Mouse (Mus musculus) Patski (cell line): ENCODE measurements around the gene Plvap. TPM values are rescaled to one million over a fixed set of nuclear protein-coding genes. Genes with fewer than 3 reads are reported as not detected.
"Not testable (repeated sequence)": the region's sequence is repeated elsewhere in the genome, so short reads cannot be mapped to it uniquely, and the experiment has no call there.

Experiments
- ATAC-seq: fragments of 100-300 bp; one replicate; pipeline ENCODE4 v1.8.0; 2021
- CTCF ChIA-PET: fragments of 350-600 bp; sonication (Branson Sonifier 250); formaldehyde crosslinking; loops from one replicate; lab custom pipeline; 2022; ENCODE audit warnings: inconsistent platforms; lab: Charles Lee
- POLR2A ChIA-PET: fragments of 350-600 bp; sonication (Branson Sonifier 250); formaldehyde crosslinking; loops from one replicate; lab custom pipeline; 2022; ENCODE audit warnings: antibody characterized with exemption, inconsistent platforms; lab: Charles Lee
- DNase-seq: peaks from one replicate; pipeline ENCODE4 v3.0.0-alpha.2; 2011; ENCODE audit warnings: low read depth, low spot score
- H3K27me3 ChIP-seq: fragments of 371-371 bp; one replicate; pipeline ENCODE4 v1.5.1; 2021
- CTCF ChIP-seq: fragments of 100-300 bp; IDR thresholded peaks from one replicate; pipeline ENCODE4 v1.5.1; 2021
- in situ Hi-C: fragments of 300-500 bp; cut with MboI; formaldehyde crosslinking; loops from 3 replicates; pipeline ENCODE4 v1.11.1; 2018; ENCODE audit warnings: low pct_unique_long_range_greater_than_20kb, mixed read lengths
- polyA plus RNA-seq: library from polyadenylated mRNA; unstranded; gene quantifications from one replicate; pipeline ENCODE4 v1.2.3, GENCODE M21; 2021

The Plvap gene
- polyA plus RNA-seq, 1 experiment from 2014 or later = 0.21 TPM

DNA sequence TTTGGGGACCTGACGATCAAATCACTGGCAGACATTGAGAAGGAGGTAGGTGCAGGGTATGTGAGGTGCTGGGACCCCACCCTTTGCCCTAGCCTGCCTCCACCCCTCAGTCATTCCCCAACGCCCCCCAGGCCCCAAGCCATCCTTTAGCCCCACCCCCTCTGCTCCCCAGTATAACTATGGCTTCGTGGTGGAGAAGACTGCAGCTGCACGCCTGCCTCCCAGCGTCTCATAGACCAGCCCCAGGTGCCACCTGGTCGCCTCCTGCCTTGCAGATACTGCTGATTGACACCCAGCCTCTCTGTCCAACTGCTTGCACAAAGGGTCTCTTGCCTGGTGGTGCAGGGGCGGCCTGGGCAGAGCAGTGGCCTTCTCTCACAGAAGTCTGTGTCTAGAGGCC, 36.0 kb upstream of the Plvap start:
- no peak for DNase-seq
- no peak for ATAC-seq
- no peak for TF ChIP-seq CTCF
- H3K27me3 ChIP-seq = no peaks in the 10 kb centered on the region
- ChIA-PET POLR2A (no interaction called here), CTCF (no interaction called here)
- in situ Hi-C loops = no loop called here

DNA sequence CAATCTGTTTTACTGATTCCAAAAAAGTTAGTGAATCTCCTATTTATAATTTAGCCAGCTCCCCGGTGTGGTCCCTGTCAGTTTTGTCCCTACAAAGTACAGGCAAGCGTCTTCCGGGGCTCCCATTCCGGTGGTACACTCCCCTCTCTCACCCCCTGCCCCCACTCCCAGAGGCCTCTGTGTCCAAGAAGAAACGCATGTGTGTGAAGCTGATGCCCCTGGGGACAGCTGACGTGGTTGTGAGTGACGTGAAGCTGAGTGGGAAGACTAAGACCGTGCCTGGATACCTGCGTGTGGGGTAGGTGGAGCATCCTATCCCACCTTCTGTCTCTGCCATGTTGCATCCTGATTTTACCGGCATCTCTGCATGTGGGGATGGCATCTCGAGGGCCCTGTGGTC, 33.5 kb upstream of the Plvap start:
- DNase-seq = no peak
- ChIA-PET POLR2A (no interaction called here), CTCF (interaction anchor here (1.2 kb wide), 1 partner anchor 17 kb away, joined by 3 read pairs; no protein-coding TSS in a partner anchor)
- in situ Hi-C loops = no loop called here
- H3K27me3 ChIP-seq = no peaks in the 10 kb centered on the region
- no peak for ATAC-seq
- TF ChIP-seq CTCF = no peak

DNA sequence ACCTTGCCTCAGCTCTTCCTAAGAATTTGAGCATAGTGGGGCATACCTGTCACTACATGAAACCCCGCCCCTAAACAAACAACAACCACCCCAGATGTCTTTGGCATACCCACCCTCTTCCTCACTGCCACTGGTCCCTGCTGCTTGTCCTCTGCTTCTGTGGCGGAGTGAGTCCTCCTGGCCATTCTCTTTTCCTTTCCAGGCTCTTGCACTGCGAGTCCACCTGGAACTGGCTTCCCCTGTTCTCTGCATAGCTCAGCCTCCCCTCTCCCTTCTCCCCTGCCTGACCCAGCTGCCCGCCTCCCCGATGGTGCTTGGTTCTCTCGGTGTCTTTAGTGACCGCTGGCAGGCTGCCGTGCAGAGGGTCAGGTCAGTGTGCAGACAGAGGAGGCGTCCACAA, 32.2 kb upstream of the Plvap start:
- DNase-seq (no peak), ATAC-seq (no peak)
- TF ChIP-seq CTCF = no peak
- no peaks in the 10 kb centered on the region for H3K27me3 ChIP-seq
- in situ Hi-C loops = no loop called here
- ChIA-PET CTCF (interaction anchor here (2.6 kb wide), 1 partner anchor 13 kb away, joined by 9 read pairs; no protein-coding TSS in a partner anchor), POLR2A (no interaction called here)

DNA sequence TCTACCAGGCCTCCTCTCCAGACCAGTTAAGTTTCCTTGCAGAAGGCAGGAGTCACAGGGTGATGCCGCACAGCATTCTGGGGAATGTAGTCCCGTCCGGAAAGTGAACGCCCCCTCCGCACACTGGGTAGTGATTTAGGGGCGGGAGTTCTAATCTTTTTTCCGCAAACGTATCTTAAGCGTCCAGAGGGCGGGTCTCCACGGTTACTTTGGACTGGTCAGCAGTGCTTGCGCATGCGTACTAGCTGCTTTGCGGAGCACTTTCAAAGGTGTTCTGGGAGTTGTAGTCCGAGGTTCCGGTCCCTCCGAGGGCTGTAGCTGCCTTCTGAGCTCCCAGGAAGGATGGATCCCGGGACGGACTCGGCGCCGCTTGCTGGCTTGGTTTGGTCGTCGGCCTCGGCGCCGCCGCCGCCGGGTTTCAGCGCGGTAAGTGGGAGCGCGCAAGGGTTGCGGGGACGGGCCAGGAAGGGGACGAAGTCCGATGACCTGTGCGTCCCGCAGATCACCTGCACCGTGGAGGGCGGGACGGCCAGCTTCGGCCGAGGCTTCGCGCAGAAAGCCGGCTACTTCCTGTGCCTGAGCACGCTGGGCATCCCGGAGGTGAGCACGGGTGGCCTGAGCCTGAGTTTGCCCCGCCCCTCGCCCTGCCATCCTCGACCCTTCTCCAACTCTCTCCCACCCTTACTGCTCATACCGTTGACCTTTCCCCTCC, 31.2 kb upstream of the Plvap start, which contains the start of gene Mvb12a:
Mvb12a (plus strand) TSS at position 291 of the 712 bp plus-strand sequence.
- DNase-seq = peak; percentile 99
- POLR2A ChIA-PET = no interaction called here
- in situ Hi-C loops = no loop called here
- no peaks in the 10 kb centered on the region for H3K27me3 ChIP-seq
- CTCF ChIA-PET = interaction anchor here (2.6 kb wide), 1 partner anchor 12 kb away, joined by 9 read pairs; no protein-coding TSS in a partner anchor
- ATAC-seq = peak; percentile 83
- TF ChIP-seq CTCF = no peak

DNA sequence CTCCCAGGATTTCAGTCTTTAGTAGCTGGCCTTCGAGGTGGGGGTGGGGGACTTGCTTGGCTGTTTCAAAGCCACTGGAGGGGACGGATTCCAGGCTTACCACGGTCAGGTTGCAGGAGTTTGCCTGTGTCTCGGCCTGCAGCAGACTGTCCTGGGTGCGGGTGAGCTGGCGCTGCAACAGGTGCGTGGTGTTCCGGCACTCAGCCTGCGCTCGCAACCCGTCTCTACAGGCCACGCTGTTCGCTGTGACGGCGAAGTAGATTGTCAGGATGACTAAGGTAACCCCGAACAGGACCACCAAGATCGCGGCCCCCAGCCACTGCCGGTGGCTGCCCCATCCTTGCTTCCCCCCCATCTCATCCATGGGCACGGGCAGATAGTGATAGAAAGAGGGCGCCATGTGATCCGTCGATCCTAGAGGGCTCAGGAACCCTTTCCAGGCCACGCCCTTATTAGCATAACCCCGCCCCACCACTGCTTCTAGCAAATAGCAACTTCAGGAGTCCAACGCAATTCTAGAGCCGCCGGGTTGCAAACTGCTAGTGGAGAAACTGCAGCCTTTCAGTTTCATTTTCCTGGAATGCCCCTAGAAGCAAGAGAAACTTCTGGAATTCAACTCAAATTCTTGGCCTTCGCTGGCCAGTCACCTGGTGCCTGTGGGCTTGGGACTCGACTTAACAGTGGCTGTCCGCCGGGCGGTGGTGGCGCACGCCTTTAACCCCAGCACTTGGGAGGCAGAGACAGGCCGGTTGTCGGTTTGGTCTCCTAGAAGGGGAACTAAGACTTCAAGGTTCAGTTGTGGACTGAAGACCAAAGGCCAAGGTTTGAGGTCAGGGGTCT, 25.7 kb upstream of the Plvap start, which contains the start of gene Bst2:
Bst2 (minus strand) TSS at position 429 of the 840 bp plus-strand sequence.
- peak; percentile 83 for ATAC-seq
- in situ Hi-C loops = no loop called here
- DNase-seq = peak; percentile 81
- H3K27me3 ChIP-seq = no peaks in the 10 kb centered on the region
- CTCF ChIA-PET = interaction anchor here (0.6 kb wide), 1 partner anchor 865 kb away, joined by 3 read pairs; no protein-coding TSS in a partner anchor
- TF ChIP-seq CTCF = no peak
- POLR2A ChIA-PET = interaction anchor here (0.6 to 0.8 kb wide), 2 partner anchors 16 to 20 kb away, joined by 3 to 5 read pairs; no protein-coding TSS in a partner anchor

DNA sequence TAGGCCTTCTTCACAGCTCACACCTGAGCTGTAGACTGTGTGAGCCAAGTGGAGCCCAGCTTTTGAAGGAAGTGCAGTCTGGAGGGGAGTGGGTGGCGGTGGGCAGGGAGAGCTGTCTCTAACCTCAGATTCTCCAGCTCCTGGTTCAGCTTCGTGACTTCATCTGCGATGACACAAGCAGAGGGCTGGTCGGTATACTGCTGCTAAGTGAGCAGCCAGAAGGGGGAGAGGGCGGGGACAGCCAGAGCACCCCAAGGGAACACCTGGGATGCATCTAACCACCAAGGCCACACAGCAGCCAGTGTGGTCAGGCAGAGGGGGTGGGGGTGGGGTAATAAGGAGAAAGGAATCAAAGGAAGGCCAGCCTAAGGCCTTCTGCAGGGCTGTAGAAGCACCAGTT, 24.1 kb upstream of the Plvap start:
- ATAC-seq = peak; percentile 14
- no peak for TF ChIP-seq CTCF
- ChIA-PET POLR2A (no interaction called here), CTCF (interaction anchor here (0.5 to 3.8 kb wide), 3 partner anchors 14 to 125 kb away, joined by 3 to 16 read pairs (median 3); no protein-coding TSS in a partner anchor)
- DNase-seq = no peak
- H3K27me3 ChIP-seq = no peaks in the 10 kb centered on the region
- in situ Hi-C loops = no loop called here

DNA sequence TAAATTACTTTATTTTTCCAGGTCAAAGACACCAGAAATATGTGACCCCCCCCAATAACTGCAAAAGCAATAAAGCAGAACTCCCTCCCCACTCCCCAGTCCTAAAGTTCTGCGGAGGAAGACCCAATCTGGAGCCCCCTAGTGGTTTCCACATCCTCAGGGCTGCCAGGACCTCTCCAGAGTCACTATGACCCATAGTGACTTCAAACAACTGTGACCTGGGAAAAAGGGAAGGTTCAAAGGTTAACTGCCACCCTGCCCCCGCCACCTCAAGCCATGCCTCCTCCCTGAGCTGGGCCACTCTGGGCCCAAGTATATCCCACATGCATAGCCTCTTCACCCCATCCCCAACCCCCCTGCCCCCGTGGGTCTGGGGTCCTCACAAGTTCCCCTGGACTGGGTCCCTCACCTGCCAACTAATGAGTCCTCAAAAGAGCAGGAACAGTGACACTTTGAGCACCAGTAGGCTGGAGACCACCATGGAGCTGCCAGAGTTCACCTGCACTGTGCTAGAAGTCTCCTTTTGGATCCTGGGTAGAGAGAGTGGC, 22.8 kb upstream of the Plvap start:
- in situ Hi-C loops = no loop called here
- H3K27me3 ChIP-seq = no peaks in the 10 kb centered on the region
- no peak for TF ChIP-seq CTCF
- ChIA-PET POLR2A (interaction anchor here (1.4 kb wide), 1 partner anchor 70 kb away, joined by 5 read pairs; the partner anchor contains the start of genes Abhd8 and Mrpl34), CTCF (interaction anchor here (1.3 to 3.8 kb wide), 3 partner anchors 13 to 38 kb away, joined by 3 to 16 read pairs (median 6); no protein-coding TSS in a partner anchor)
- no peak for ATAC-seq
- no peak for DNase-seq

DNA sequence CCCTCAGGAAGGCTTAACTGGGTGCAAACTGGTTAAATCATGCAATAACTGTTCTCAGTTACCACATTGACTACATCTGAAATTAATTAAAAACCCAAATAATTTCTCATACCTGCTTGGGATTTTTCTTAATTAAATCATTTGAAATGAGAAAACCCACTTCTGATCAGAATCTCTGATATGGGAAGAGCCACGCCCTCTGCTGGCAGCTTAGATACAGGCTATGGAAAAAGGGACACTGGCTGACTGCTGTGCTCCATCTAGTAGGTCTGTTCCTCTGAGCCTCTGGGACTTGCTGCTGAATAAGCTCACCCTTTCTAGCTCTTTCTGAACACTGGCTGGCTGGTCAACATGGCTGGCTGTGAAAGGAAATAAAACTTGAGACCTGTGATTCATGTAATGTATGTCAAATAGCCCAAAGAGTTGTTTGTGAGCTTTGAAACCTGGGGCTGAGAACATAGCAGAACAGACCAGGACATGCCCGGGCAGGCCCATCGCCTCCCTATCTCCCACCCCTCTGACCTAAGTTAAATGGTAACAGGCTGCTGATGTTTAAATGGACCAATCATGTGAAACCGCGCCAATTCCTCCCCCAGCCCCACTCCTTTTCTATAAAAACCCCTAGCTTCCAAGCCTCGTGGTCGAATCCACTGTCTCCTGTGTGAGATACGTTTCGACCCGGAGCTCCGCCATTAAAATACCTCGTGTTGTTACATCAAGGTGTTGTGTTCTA, 19.3 kb upstream of the Plvap start:
- H3K27me3 ChIP-seq, DNase-seq, in situ Hi-C loops, ATAC-seq, POLR2A ChIA-PET: not testable (repeated sequence)
- CTCF ChIA-PET = interaction anchor here (1.0 to 2.4 kb wide), 12 partner anchors 8 to 144 kb away, joined by 3 to 13 read pairs (median 4); partner anchors contain the start of genes Mrpl34 and Mvb12a
- TF ChIP-seq CTCF = peak; percentile 85

DNA sequence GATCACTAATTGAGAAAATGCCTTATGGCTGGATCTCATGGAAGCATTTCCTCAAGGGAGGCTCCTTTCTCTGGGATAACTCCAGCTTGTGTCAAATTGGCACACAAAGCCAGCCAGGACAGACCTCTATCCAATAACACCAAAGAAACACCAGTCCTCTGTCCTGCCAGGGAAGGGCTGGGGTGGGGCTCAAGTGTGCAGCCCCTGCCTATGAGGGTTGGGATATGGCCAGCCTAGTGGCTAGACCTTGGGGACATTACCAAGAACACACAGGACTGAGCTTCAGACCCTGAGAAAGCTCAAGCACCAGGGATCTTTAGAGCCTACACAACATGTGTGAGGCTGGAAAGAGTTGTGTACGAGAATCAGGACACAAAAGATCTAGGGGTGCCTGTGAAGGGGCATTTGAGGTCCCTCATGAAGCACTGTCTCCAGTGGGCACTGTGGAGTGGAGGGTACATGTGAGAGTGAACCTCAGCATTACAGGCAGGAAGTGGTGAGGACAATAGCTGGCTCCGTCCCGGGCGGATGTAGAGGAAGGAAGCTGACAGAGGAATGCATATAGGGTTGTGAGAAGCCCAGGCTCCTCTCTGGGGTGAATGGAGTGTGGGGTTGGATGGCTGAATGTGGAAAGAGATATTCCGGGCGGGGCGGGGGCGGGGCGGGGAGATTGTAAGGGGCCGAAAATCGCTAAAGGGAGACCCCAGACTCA, 17.0 kb upstream of the Plvap start:
- ChIA-PET CTCF (interaction anchor here (1.3 kb wide), 1 partner anchor 132 kb away, joined by 3 read pairs; no protein-coding TSS in a partner anchor), POLR2A (no interaction called here)
- no peak for TF ChIP-seq CTCF
- H3K27me3 ChIP-seq = no peaks in the 10 kb centered on the region
- in situ Hi-C loops = no loop called here
- no peak for DNase-seq
- no peak for ATAC-seq
